Mouse (Mus musculus): ENCODE measurements around the gene Asb16. TPM values are rescaled to one million over a fixed set of nuclear protein-coding genes. Genes with fewer than 3 reads are reported as not detected.
A peak's percentile ranks its signal among the peaks of the same experiment; 100 is the strongest.

The Asb16 gene
- polyA plus RNA-seq, 1 experiment from 2014 or later, result not detected

DNA sequence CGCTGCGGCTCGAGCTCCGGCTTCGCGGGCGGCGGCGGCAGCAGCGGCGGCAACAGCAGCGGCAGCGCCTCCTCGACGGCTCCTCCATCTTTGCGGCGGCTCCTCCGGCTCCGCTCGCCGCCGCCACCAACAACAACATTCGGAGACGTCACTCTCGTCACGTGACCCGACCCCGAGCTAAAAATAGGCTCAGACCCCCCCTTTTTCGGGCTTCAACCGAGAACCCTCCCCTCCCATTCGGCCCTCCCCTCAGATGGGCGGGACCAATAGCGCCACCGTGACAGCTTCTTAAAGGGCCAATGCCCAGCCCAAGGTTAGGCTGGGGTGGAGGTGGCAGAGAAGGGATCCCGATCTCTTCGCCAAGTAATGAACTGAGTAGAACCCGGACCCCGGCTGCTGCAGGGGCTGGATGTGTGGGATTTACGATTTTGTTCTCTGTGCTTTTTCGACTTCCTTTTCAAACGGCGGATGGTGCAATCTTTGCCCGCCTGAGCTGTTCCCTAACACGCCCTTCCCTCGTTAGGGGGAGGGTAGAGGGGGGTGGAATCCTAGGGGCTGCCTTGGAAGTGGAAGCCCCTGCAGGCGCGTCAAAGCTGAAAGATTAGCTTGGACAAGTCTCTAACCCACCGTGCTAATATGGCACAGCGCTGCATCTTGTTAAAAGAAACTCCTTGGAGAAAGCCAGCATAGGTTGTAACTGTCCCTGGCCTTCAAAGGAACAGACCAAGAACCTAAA, 38.4 kb upstream of the Asb16 start, which contains the start of gene Hdac5:
TSS of gene Hdac5 (minus strand) at position 161 of the 736 bp plus-strand sequence.
- Histone ChIP-seq H3K4me2 (ENCODE audit: low read length) (peak within 1 kb of the TSS; percentile 82), H3K27ac (ENCODE audit: low read depth, low read length) (peak within 1 kb of the TSS; percentile 96), H3K9me3 (replicated peaks; ENCODE audit: control insufficient read depth, low read length) (no peaks in the 10 kb centered on the region), H3K36me3 (ENCODE audit: control insufficient read depth, insufficient read depth, low read length) (no peaks in the 10 kb centered on the region), H3K4me3 (ENCODE audit: low read depth, low read length) (peak within 1 kb of the TSS; percentile 87), H3K9ac (ENCODE audit: low read length) (peak within 1 kb of the TSS; percentile 87), H3K4me1 (ENCODE audit: control insufficient read depth, insufficient read depth, low read length) (peaks cover 33% of the 10 kb centered on the region), H3K27me3 (replicated peaks; ENCODE audit: control insufficient read depth, insufficient read depth, low read length) (no peaks in the 10 kb centered on the region)
- ATAC-seq, result peak; percentile 87
- under 1% methylated on average over 41 of the region's 49 CpGs for WGBS
- peak; percentile 99 for DNase-seq (ENCODE audit: low spot score)

DNA sequence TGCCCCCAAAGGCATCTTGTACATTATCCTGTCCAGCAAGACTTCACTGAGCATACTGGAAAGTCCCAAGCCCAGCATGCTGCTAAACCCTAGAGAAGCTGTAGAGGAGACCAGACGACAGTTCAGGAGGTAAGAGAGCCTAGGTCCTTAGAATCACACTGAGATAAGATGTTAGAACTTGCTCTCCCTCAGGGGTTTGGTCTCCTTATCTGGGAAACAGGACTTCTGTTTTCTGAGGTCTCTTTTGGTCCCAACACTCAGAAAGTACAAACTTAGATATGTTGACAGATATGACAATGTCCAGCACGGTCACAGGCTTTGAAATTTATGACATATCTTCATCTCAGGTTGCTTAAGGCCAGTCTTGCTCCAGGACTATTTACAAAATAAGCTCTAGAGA, 32.5 kb upstream of the Asb16 start:
- Histone ChIP-seq H3K27ac (ENCODE audit: low read depth, low read length) (no peak overlapping the region), H3K27me3 (replicated peaks; ENCODE audit: control insufficient read depth, insufficient read depth, low read length) (no peaks in the 10 kb centered on the region), H3K4me3 (ENCODE audit: low read depth, low read length) (no peak overlapping the region), H3K9me3 (replicated peaks; ENCODE audit: control insufficient read depth, low read length) (no peaks in the 10 kb centered on the region), H3K4me2 (ENCODE audit: low read length) (no peak overlapping the region), H3K36me3 (ENCODE audit: control insufficient read depth, insufficient read depth, low read length) (no peaks in the 10 kb centered on the region), H3K4me1 (ENCODE audit: control insufficient read depth, insufficient read depth, low read length) (no peaks in the 10 kb centered on the region), H3K9ac (ENCODE audit: low read length) (no peak overlapping the region)
- 75% methylated on average over 2 of the region's 2 CpGs for WGBS
- ATAC-seq (no peak), DNase-seq (ENCODE audit: low spot score) (no peak)

DNA sequence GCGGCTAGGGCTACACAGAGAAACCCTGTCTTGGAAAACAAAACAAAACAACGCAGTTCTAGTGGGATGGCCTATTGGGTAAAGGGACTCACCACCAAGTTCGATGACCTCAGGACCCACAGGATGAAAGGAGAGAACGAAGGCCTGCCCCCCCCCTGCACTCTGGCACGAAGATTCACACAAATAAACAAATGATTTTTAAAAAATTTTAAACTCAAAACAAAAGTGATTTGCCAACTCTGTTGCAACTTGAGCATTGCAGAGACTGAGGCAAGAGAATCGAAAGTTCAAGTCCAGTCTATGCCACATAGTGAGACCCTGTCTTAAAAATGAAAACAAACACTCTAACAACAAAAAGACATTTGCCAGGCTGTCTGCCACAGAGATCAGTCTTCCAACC, 27.9 kb upstream of the Asb16 start:
- WGBS, result 85% methylated on average over 6 of the region's 6 CpGs
- no peak for DNase-seq (ENCODE audit: low spot score)
- H3K27me3 ChIP-seq (replicated peaks; ENCODE audit: control insufficient read depth, insufficient read depth, low read length), result no peaks in the 10 kb centered on the region

DNA sequence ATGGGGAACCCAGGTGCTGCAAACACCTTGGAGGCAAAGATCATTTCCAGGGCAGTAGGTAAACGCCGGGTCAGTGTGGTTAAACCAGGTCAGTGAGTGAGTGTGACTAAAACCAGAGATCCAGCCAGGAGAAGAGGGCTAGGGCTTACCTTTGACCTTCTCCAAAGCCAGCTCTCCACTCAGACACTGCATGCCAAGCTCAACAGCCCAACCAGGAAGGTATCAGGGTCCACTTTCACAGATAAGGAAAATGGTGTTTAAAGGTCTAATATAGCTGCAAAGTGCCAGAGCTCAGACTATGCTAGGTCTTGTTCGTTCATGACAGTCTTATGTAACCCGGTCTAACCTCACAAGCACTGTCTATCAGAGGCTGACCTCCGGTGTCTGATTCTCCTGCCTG, 27.3 kb upstream of the Asb16 start:
- 91% methylated on average over 5 of the region's 5 CpGs for WGBS
- Histone ChIP-seq H3K4me1 (ENCODE audit: control insufficient read depth, insufficient read depth, low read length) (peaks cover 13% of the 10 kb centered on the region), H3K36me3 (ENCODE audit: control insufficient read depth, insufficient read depth, low read length) (no peaks in the 10 kb centered on the region), H3K27me3 (replicated peaks; ENCODE audit: control insufficient read depth, insufficient read depth, low read length) (no peaks in the 10 kb centered on the region), H3K4me2 (ENCODE audit: low read length) (no peak overlapping the region), H3K9me3 (replicated peaks; ENCODE audit: control insufficient read depth, low read length) (no peaks in the 10 kb centered on the region), H3K27ac (ENCODE audit: low read depth, low read length) (no peak overlapping the region), H3K9ac (ENCODE audit: low read length) (no peak overlapping the region), H3K4me3 (ENCODE audit: low read depth, low read length) (no peak overlapping the region)
- no peak for ATAC-seq
- no peak for DNase-seq (ENCODE audit: low spot score)

More for the DNA sequence above, 27.9 kb upstream of the Asb16 start:
- Histone ChIP-seq H3K36me3 (ENCODE audit: control insufficient read depth, insufficient read depth, low read length) (no peaks in the 10 kb centered on the region), H3K9ac (ENCODE audit: low read length) (no peak overlapping the region), H3K4me3 (ENCODE audit: low read depth, low read length) (no peak overlapping the region), H3K4me1 (ENCODE audit: control insufficient read depth, insufficient read depth, low read length) (peaks cover 11% of the 10 kb centered on the region), H3K9me3 (replicated peaks; ENCODE audit: control insufficient read depth, low read length) (no peaks in the 10 kb centered on the region), H3K4me2 (ENCODE audit: low read length) (no peak overlapping the region), H3K27ac (ENCODE audit: low read depth, low read length) (no peak overlapping the region)
- ATAC-seq, result no peak

DNA sequence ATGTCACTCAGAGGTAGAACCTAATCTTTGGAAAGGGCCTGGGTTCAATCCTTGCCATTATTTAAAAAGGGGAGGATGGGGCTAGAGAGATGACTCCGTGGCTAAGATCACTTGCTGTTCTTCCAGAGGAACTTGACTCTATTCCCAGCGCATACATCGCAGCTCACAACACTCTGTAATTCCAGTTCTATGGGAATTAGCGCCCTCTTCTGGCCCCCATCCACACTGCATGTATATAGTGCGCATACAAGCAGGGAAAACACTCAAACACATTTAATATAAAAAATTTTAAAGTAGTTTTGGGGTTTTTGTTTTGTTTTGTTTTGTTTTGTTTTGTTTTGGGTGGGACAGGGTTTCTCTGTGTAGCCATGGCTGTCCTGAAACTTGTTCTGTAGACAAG, 26.7 kb upstream of the Asb16 start:
- H3K4me1 ChIP-seq (ENCODE audit: control insufficient read depth, insufficient read depth, low read length), result peaks cover 13% of the 10 kb centered on the region
- no peak overlapping the region for H3K4me2 ChIP-seq (ENCODE audit: low read length)
- H3K36me3 ChIP-seq (ENCODE audit: control insufficient read depth, insufficient read depth, low read length), result no peaks in the 10 kb centered on the region
- no peaks in the 10 kb centered on the region for H3K9me3 ChIP-seq (replicated peaks; ENCODE audit: control insufficient read depth, low read length)
- H3K9ac ChIP-seq (ENCODE audit: low read length), result no peak overlapping the region
- H3K27ac ChIP-seq (ENCODE audit: low read depth, low read length), result no peak overlapping the region
- no peaks in the 10 kb centered on the region for H3K27me3 ChIP-seq (replicated peaks; ENCODE audit: control insufficient read depth, insufficient read depth, low read length)
- ATAC-seq (no peak), DNase-seq (ENCODE audit: low spot score) (no peak)
- no peak overlapping the region for H3K4me3 ChIP-seq (ENCODE audit: low read depth, low read length)
- WGBS, result 57% methylated on average over 5 of the region's 5 CpGs

DNA sequence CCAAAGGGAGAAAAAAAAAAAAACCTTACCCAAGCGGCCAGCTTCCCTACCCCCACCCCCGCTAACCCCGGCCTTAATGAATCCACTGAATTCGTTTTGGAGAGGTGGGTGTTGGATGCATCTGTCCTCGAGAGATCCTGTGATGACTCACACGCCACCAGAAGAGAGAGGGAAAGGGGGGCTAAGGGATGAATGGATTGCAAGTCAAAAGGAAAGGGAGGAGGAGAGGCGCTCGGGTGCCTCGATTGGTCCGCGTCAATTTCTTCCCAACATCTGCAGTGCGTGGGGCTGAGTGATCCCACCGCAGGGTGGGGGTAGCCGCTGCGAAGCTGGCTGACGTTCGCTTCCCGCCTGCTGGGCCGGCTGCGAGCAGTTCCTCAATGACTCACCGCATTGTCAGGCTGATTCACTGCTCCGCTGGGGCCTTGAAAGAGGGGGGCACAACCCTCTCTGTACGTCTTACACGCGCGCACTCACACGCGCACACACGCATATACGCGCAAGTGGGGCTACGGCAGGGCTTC, 23.6 kb upstream of the Asb16 start:
- Histone ChIP-seq H3K9ac (ENCODE audit: low read length) (peak overlapping the region; percentile 64), H3K27me3 (replicated peaks; ENCODE audit: control insufficient read depth, insufficient read depth, low read length) (no peaks in the 10 kb centered on the region), H3K27ac (ENCODE audit: low read depth, low read length) (0 out of 2 replicates have a peak overlapping the region, but pooled peaks have one; percentile 27), H3K4me2 (ENCODE audit: low read length) (peak overlapping the region; percentile 69), H3K9me3 (replicated peaks; ENCODE audit: control insufficient read depth, low read length) (no peaks in the 10 kb centered on the region), H3K4me1 (ENCODE audit: control insufficient read depth, insufficient read depth, low read length) (peaks cover 21% of the 10 kb centered on the region), H3K36me3 (ENCODE audit: control insufficient read depth, insufficient read depth, low read length) (no peaks in the 10 kb centered on the region), H3K4me3 (ENCODE audit: low read depth, low read length) (peak overlapping the region; percentile 29)
- peak; percentile 67 for ATAC-seq
- peak; percentile 84 for DNase-seq (ENCODE audit: low spot score)
- under 1% methylated on average over 32 of the region's 32 CpGs for WGBS

DNA sequence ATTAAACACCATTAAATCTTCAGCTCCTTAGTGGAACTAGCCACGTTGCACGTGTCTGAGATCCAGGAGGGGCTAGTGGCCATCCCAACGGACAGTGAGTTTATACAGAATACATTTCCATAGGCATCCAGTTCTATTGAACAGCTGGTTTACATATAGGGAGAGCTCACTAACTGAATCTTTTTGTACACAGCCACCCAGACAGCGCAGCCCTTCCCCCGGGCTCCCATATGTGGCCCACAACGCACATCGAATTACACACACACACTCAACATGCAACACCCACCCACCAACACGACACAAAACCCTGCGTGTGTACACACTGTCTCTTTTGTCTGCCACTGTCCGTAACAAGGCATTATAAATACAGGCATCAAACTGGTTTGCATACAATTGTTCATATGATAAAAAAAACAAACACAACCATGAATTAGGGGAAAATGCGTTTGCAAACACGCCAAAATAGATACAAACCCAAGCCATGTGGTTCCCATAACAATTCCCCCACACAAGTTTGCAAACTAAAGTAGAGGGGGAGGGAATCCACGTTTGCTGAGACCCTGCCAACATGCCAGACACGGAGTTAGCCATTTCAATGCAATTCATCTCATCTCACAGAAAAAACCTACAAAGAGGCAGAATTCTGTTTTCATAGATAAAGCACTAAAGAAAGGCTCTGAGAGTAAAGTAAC, 22.8 kb upstream of the Asb16 start:
- Histone ChIP-seq H3K4me2 (ENCODE audit: low read length) (peak overlapping the region; percentile 69), H3K36me3 (ENCODE audit: control insufficient read depth, insufficient read depth, low read length) (no peaks in the 10 kb centered on the region), H3K9me3 (replicated peaks; ENCODE audit: control insufficient read depth, low read length) (no peaks in the 10 kb centered on the region), H3K9ac (ENCODE audit: low read length) (peak overlapping the region; percentile 64), H3K27me3 (replicated peaks; ENCODE audit: control insufficient read depth, insufficient read depth, low read length) (no peaks in the 10 kb centered on the region), H3K4me1 (ENCODE audit: control insufficient read depth, insufficient read depth, low read length) (peaks cover 21% of the 10 kb centered on the region), H3K4me3 (ENCODE audit: low read depth, low read length) (peak overlapping the region; percentile 29), H3K27ac (ENCODE audit: low read depth, low read length) (0 out of 2 replicates have a peak overlapping the region, but pooled peaks have one; percentile 27)
- 46% methylated on average over 14 of the region's 14 CpGs for WGBS
- DNase-seq (ENCODE audit: low spot score), result no peak
- no peak for ATAC-seq

DNA sequence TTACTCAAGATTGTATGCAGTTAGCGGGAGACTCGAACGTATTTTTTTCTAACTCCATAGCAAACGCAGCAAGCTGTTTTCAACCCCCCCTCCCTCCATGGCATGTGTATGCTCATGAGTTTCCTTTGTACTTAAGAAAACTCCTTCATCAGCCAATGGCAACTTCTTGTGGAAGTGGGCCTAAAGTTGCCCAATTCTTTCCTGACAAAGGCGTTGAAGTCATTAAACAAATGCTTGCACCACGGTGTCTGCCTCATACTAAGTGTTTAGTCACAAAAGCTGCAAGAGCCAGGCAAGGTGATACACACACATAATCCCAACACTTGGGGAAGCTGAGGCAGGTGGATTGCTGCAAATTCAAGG, 22.3 kb upstream of the Asb16 start:
- ATAC-seq (no peak), DNase-seq (ENCODE audit: low spot score) (no peak)
- Histone ChIP-seq H3K4me2 (ENCODE audit: low read length) (no peak overlapping the region), H3K36me3 (ENCODE audit: control insufficient read depth, insufficient read depth, low read length) (no peaks in the 10 kb centered on the region), H3K9ac (ENCODE audit: low read length) (no peak overlapping the region), H3K27me3 (replicated peaks; ENCODE audit: control insufficient read depth, insufficient read depth, low read length) (no peaks in the 10 kb centered on the region), H3K4me3 (ENCODE audit: low read depth, low read length) (no peak overlapping the region), H3K4me1 (ENCODE audit: control insufficient read depth, insufficient read depth, low read length) (peaks cover 21% of the 10 kb centered on the region), H3K9me3 (replicated peaks; ENCODE audit: control insufficient read depth, low read length) (no peaks in the 10 kb centered on the region), H3K27ac (ENCODE audit: low read depth, low read length) (no peak overlapping the region)
- 78% methylated on average over 6 of the region's 6 CpGs for WGBS

DNA sequence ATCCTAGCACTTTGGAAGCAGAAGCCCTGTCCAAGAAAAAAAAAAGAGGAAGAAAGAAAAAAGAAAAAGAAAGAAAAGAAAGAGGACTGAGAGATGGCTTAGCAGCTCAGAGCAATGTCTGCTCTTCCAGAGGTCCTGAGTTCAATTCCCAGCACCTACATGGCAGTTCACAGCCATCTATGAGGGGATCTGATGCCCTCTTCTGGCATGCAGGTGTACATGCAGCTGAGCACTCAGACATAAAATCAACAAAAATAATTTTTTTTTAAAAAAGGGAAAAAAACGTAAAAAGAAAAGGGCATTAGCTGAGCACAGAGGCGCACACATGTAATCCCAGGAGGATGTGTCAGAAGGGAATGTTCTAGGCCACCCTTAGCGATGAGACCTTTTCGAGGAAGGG, 21.7 kb upstream of the Asb16 start:
- no peaks in the 10 kb centered on the region for H3K27me3 ChIP-seq (replicated peaks; ENCODE audit: control insufficient read depth, insufficient read depth, low read length)
- peaks cover 21% of the 10 kb centered on the region for H3K4me1 ChIP-seq (ENCODE audit: control insufficient read depth, insufficient read depth, low read length)
- H3K27ac ChIP-seq (ENCODE audit: low read depth, low read length), result no peak overlapping the region
- no peaks in the 10 kb centered on the region for H3K36me3 ChIP-seq (ENCODE audit: control insufficient read depth, insufficient read depth, low read length)
- ATAC-seq (no peak), DNase-seq (ENCODE audit: low spot score) (no peak)
- H3K9me3 ChIP-seq (replicated peaks; ENCODE audit: control insufficient read depth, low read length), result no peaks in the 10 kb centered on the region
- H3K9ac ChIP-seq (ENCODE audit: low read length), result no peak overlapping the region
- H3K4me2 ChIP-seq (ENCODE audit: low read length), result no peak overlapping the region
- WGBS, result 88% methylated on average over 4 of the region's 4 CpGs
- no peak overlapping the region for H3K4me3 ChIP-seq (ENCODE audit: low read depth, low read length)

Measured in forebrain, embryonic 14.5 days (tissue).